Mouse (Mus musculus) layer of hippocampus, adult 2 months (tissue): ENCODE measurements around the gene H2-DMb1. TPM values are rescaled to one million over a fixed set of nuclear protein-coding genes. Genes with fewer than 3 reads are reported as not detected.

Experiments used
- DNase-seq, 2 experiments: peaks; one replicate each; pipeline ENCODE4 v3.0.0; 2022; ENCODE audit warnings: low spot score in 2 of 2
- H3K27ac ChIP-seq: fragments of 200-600 bp; 2 replicates; pipeline ENCODE4 v1.8.1; 2022
- H3K4me3 ChIP-seq: fragments of 200-600 bp; 2 replicates; pipeline ENCODE4 v1.8.1; 2022; ENCODE audit warnings: mild to moderate bottlenecking
- CTCF ChIP-seq: fragments of 200-600 bp; conservative IDR thresholded peaks from 2 replicates; pipeline ENCODE4 v1.8.1; 2022; ENCODE audit warnings: antibody characterized with exemption, mild to moderate bottlenecking, moderate library complexity
- total RNA-seq, 2 experiments: library from RNA; stranded (reverse); gene quantifications; 2 replicates each; pipeline ENCODE4 v1.2.3; 2021

H2-DMb1 gene
- total RNA-seq, 2 experiments from 2014 or later = 1.8 to 2.5 TPM

GRCm38 (mm10) chr17:34204303-34205010 lies 51.6 kb downstream of the H2-DMb1 start:
- peak overlapping the region; percentile 68 for H3K4me3 ChIP-seq
- peak overlapping the region; percentile 84 for H3K27ac ChIP-seq
- DNase-seq = peak; percentile 74 to 86
- TF ChIP-seq CTCF = peak; percentile 96

GRCm38 (mm10) chr17:34205021-34205745 lies 52.3 kb downstream of the H2-DMb1 start:
- peak in 1 of 2 experiments; percentile 7 for DNase-seq
- TF ChIP-seq CTCF = no peak
- H3K27ac ChIP-seq = peak overlapping the region; percentile 84
- H3K4me3 ChIP-seq = peak overlapping the region; percentile 68

GRCm38 (mm10) chr17:34205746-34206176 lies 52.9 kb downstream of the H2-DMb1 start:
- peak; percentile 80 for TF ChIP-seq CTCF
- Histone ChIP-seq H3K27ac (peak overlapping the region; percentile 84), H3K4me3 (no peak overlapping the region)
- peak in 1 of 2 experiments; percentile 35 for DNase-seq

GRCm38 (mm10) chr17:34206731-34207130 lies 53.9 kb downstream of the H2-DMb1 start:
- no peak for DNase-seq
- TF ChIP-seq CTCF = no peak
- Histone ChIP-seq H3K4me3 (no peak overlapping the region), H3K27ac (no peak overlapping the region)

DNA sequence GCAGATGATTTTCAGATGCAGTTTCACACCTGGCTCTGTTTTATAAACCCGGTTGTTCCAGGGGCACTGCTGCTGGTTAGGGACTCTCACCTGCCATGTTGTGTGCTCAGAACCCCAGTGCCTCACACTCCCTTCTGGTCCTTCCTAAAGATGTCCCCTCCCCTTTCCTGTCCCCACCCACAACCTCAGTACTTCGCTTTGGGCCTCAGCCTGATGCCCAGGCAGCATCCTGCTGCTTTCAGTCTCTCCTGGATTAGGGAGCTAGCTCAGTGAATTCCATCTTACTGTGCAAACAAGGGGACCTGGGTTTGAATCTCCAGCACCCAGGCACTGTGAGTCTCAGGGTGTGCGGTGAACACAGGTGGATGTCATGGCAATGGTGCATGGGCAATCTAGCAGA lies 54.6 kb downstream of the H2-DMb1 start:
- no peak for TF ChIP-seq CTCF
- Histone ChIP-seq H3K4me3 (no peak overlapping the region), H3K27ac (no peak overlapping the region)
- no peak for DNase-seq

- Histone ChIP-seq H3K4me3 (no peak overlapping the region), H3K27ac (no peak overlapping the region)
- no peak for TF ChIP-seq CTCF
- DNase-seq = no peak
These were observed 55.0 kb downstream of the H2-DMb1 start for GRCm38 (mm10) chr17:34207866-34208265.

DNA sequence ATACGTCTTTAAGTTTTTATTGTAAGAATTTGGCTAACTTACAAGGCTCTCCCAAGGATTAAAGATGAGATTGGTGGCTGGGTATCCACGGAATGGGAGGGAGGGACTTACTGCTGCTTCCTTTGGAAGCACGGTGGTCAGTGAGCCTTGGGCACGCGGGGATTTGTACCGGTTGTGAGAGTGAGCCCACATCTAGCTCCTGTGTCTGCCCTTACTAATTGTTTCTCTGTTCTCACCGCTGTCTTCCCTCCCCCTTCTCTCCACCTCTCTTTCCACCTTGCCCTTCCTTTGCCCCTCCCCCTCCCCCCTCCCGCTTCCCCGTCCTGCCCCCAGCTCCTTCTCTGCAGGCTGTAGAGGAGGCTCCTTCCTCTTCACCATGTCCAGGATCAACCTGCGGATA lies 55.5 kb downstream of the H2-DMb1 start:
- DNase-seq = no peak
- no peak for TF ChIP-seq CTCF
- Histone ChIP-seq H3K4me3 (no peak overlapping the region), H3K27ac (no peak overlapping the region)

DNA sequence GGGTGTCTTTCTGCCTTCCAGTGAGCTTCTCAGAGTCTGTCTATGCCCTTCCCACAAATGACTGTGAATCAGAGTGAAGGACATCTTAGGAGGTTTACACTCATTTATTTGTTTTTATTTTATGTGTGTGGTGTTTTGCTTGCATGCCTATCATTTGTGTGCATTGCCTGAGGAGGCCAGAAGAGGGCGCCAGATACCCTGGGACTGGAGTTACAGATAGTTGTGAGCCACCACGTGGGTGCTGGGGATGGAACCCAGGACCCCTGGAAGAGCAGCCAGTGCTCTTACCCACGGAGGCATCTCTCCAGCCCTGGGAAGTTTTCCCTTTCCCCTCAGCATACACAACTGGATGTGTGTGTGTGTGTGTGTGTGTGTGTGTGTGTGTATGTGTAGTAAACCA lies 56.8 kb downstream of the H2-DMb1 start:
- TF ChIP-seq CTCF = peak; percentile 62
- H3K27ac ChIP-seq = no peak overlapping the region
- H3K4me3 ChIP-seq = no peak overlapping the region
- no peak for DNase-seq

Other genes with a start within 250 kb of the H2-DMb1 start
- under 1 TPM; 0.61 to 0.64 TPM for gene Platr17, start 247.9 kb upstream of the H2-DMb1 start, total RNA-seq
- 10 to 100 TPM; 26.1 to 32.9 TPM for gene Daxx, start 243.7 kb upstream of the H2-DMb1 start, total RNA-seq
- 10 to 100 TPM; 30.2 to 40.1 TPM for gene Tapbp, start 237.2 kb upstream of the H2-DMb1 start, total RNA-seq
- 10 to 100 TPM; 31.4 to 31.8 TPM for gene Zbtb22, start 237.2 kb upstream of the H2-DMb1 start, total RNA-seq
- gene Rgl2, start 223.5 kb upstream of the H2-DMb1 start, total RNA-seq = 10 to 100 TPM; 68.9 to 76.4 TPM
- 10 to 100 TPM; 86.5 to 97.4 TPM for gene Pfdn6, start 212.7 kb upstream of the H2-DMb1 start, total RNA-seq
- 10 to 100 TPM; 14.5 to 18.9 TPM for gene Wdr46, start 212.4 kb upstream of the H2-DMb1 start, total RNA-seq
- 1 to 10 TPM; 6.3 TPM for gene B3galt4, start 201.6 kb upstream of the H2-DMb1 start, total RNA-seq
- gene Vps52, start 197.3 kb upstream of the H2-DMb1 start, total RNA-seq = 10 to 100 TPM; 84.3 to 92.5 TPM
- 100 to 1,000 TPM; 310 to 336 TPM for gene Rps18, start 197.1 kb upstream of the H2-DMb1 start, total RNA-seq
- gene H2-K1, start 152.7 kb upstream of the H2-DMb1 start, total RNA-seq = 10 to 100 TPM; 20.7 to 22.5 TPM
- 10 to 100 TPM; 39.6 to 45.2 TPM for gene Ring1, start 128.4 kb upstream of the H2-DMb1 start, total RNA-seq
- 10 to 100 TPM; 55.6 to 59.5 TPM for gene H2-Ke6, start 125.0 kb upstream of the H2-DMb1 start, total RNA-seq
- gene Slc39a7, start 121.4 kb upstream of the H2-DMb1 start, total RNA-seq = 10 to 100 TPM; 97.7 to 98.9 TPM
- gene Rxrb, start 121.3 kb upstream of the H2-DMb1 start, total RNA-seq = 10 to 100 TPM; 80.6 to 85.5 TPM
- 10 to 100 TPM; 18.9 to 23.1 TPM for gene Col11a2, start 113.6 kb upstream of the H2-DMb1 start, total RNA-seq
- under 1 TPM in 1 of 2 experiments, not detected in 1; 0.44 TPM for gene H2-Oa, start 60.7 kb upstream of the H2-DMb1 start, total RNA-seq
- gene H2-DMa, start 33.5 kb upstream of the H2-DMb1 start, total RNA-seq = 10 to 100 TPM; 26.2 to 33.1 TPM
- gene Brd2, start 30.4 kb upstream of the H2-DMb1 start, total RNA-seq = 100 to 1,000 TPM; 196 to 200 TPM
- gene H2-DMb2, start 9.8 kb upstream of the H2-DMb1 start, total RNA-seq = under 1 TPM; 0.77 to 0.96 TPM
- gene Tap1, start 34.5 kb downstream of the H2-DMb1 start, total RNA-seq = 1 to 10 TPM; 3.3 to 3.4 TPM
- 1 to 10 TPM; 2.1 to 3.6 TPM for gene Psmb9, start 34.7 kb downstream of the H2-DMb1 start, total RNA-seq
- 1 to 10 TPM; 2.7 TPM for gene Psmb8, start 44.6 kb downstream of the H2-DMb1 start, total RNA-seq
- 1 to 10 TPM; 7.8 to 9.3 TPM for gene Tap2, start 50.5 kb downstream of the H2-DMb1 start, total RNA-seq
- gene H2-Ob, start 85.8 kb downstream of the H2-DMb1 start, total RNA-seq = under 1 TPM in 1 of 2 experiments, not detected in 1; 0.17 TPM
- gene H2-Ab1, start 104.6 kb downstream of the H2-DMb1 start, total RNA-seq = 1 to 10 TPM; 1.7 to 1.8 TPM
- gene H2-Aa, start 134.8 kb downstream of the H2-DMb1 start, total RNA-seq = 1 to 10 TPM in 1 of 2 experiments, under 1 TPM in 1; 0.66 to 1.2 TPM
- 1 to 10 TPM; 1.0 to 1.3 TPM for gene H2-Eb1, start 152.8 kb downstream of the H2-DMb1 start, total RNA-seq
- gene H2-Eb2, start 172.6 kb downstream of the H2-DMb1 start, total RNA-seq = not detected
- gene Btnl2, start 201.8 kb downstream of the H2-DMb1 start, total RNA-seq = under 1 TPM; 0.51 to 0.76 TPM
- gene Btnl1, start 224.1 kb downstream of the H2-DMb1 start, total RNA-seq = not detected
- gene BC051142, start 245.7 kb downstream of the H2-DMb1 start, total RNA-seq = 1 to 10 TPM; 4.1 to 7.2 TPM